Mouse (Mus musculus) urinary bladder, postnatal 14 days (tissue): ENCODE measurements at regions not wholly inside any gene's neighbourhood (a gene's known extent, or its start where the extent isn't known, plus 50 kb on each side); places are given as distances from the start of the nearest gene placed in this dataset.
A peak's percentile ranks its signal among the peaks of the same experiment; 100 is the strongest.

Source experiments
- DNase-seq: peaks from one replicate; pipeline ENCODE4 v3.0.0; 2021; ENCODE audit warnings: low spot score

GRCm38 (mm10) chr10:56453578-56454069 lies 76.5 kb downstream of the Gja1 start:
- no peak for DNase-seq

- DNase-seq: no peak
Observed at GRCm38 (mm10) chr10:56455867-56456468, 78.8 kb downstream of the Gja1 start.

GRCm38 (mm10) chr10:56468537-56468936 lies 91.4 kb downstream of the Gja1 start:
- DNase-seq: no peak

GRCm38 (mm10) chr10:56468993-56469712 lies 92.0 kb downstream of the Gja1 start:
- DNase-seq: peak; percentile 8

DNA sequence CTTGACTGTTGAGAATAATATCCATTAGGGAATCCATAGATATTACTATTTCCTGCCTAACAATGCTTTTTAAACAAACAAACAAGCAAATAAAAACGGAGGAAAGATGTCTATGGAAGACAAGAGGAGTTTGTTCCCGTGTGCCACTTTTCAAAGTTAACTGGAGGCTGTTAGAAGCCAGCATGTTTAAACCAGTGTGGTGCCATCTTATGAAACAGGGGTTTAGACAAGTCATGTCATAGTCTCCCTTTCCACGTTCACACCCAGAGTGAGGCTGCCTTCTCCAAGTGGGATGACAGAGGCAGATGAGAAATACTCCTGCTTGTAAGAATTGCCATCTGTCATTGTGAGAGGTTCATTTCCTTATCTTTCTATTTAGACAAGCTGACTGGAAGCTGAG lies 92.8 kb downstream of the Gja1 start:
- DNase-seq: no peak

GRCm38 (mm10) chr10:56474951-56475350 lies 97.8 kb downstream of the Gja1 start:
- no peak for DNase-seq

- no peak for DNase-seq
Observed at GRCm38 (mm10) chr10:56482156-56482716, 105.1 kb downstream of the Gja1 start.

DNA sequence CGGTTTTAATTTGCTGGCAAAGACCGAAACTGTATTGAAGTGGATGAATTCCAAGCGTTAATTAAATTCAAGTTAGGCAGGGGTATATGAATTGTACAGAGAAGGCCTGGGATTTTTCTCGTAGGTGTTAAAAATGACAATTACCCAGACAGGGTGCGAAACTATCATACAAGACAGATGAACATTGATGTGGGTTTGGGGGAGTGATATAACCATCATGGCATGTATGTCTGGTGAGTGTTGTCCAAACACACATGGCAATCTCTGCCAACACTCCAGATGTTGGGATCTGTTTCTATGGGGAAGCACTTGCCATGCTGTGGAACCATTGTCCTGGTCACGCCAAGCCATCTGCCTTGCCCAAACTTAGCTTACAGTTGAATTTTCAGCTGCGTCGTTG lies 107.8 kb downstream of the Gja1 start:
- no peak for DNase-seq

DNA sequence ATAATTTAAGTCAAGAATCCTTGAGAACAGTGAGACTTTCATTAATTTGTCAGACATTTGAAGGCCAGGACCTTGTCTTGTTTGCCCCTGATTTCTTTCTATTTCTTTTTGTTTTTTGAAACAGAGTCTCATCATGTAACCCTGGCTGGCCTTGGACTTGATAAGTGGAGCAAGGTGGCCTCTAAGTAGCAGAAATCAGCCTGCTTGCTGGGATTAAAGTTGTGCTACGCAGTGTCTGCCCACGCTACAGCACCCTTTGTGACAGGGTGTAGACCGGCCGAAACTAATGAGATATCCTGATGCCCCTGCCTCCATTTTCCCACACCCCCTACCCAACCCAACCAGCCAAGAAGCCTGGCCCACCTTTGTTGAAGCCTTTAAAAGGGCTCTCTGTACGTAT lies 108.6 kb downstream of the Gja1 start:
- DNase-seq: no peak

DNA sequence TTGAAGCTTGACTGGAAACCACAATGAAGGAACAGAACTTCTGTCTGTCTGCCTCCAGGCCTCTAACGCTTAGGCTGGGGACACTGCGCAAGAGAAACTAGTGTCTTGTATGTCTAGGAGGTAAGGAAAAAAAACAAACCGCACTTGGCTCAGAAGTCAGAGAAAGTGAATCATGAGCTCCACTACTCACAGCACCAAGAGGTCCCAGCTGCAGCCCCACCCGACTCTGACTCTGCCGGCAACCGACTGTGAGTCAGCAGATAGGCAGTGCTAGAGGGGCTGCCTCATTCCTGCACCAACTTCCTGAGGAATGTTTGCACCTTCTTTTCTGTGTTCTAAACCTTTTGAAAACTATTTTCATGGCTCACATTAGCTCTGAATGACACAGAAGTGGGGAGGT lies 109.5 kb downstream of the Gja1 start:
- peak; percentile 67 for DNase-seq

- DNase-seq: no peak
Observed at GRCm38 (mm10) chr10:56493461-56493860, 116.3 kb downstream of the Gja1 start.

DNA sequence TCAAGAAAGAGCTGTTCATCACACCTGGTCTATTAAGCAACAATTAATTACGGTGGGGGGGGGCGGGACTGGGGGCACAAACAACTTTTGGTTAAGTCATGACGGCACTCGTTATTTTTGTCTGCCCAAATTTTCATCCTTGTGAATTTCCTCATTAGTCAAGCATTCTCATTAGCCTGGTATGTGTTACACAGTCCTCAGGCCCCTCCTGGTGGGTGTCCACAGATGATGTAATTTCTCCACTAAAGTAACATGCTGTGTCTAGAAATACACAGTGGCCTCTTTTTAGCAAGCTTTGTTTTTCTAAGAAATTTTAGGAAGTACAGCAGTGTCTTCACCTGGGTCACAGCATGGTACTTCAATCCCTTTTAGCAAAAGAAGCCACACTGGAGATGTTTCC lies 118.2 kb downstream of the Gja1 start:
- DNase-seq: no peak

- no peak for DNase-seq
Observed at GRCm38 (mm10) chr10:56519041-56519440, 141.9 kb downstream of the Gja1 start.

GRCm38 (mm10) chr10:56525791-56526190 lies 148.7 kb downstream of the Gja1 start:
- no peak for DNase-seq

DNA sequence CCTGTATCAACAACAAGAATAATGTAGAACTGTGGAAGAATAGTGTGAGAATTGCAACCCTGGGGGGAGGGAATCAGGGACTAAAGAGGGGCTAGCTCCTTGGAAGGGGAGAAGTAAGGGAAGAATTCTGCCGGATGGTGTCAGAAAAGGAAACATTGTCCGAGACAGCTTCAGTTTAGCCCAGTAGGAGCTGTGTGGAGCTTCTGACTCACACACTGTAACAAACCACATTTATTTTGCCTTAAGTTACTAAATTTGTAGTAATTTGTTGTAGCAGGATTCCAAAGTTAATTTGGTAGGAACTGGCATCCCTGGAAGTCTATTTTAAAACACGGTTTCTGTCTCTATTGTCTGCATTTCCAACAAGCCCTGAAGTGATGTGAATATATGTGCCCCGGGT lies 160.0 kb downstream of the Gja1 start:
- DNase-seq: no peak

GRCm38 (mm10) chr10:56539827-56540511 lies 162.8 kb downstream of the Gja1 start:
- DNase-seq: no peak

DNA sequence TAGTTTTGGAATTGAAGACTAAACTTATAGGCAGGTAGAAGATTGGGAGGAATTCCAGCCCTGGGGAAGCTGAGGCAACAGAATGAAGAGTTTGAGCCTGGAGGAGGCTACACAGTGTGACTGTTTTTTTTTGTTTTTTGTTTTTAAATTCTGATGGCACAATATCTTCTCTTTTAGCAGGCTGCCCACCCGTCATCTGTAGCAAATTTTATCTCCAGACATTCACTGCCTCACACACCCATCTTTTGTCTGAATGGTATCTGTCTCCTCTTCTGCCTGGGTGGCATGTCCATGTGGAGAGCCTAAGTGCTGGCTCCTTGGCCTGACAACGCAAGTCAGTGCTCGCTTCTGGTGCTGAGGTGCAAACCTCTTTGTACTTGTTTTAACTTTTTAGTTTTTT lies 165.0 kb downstream of the Gja1 start:
- DNase-seq: no peak

DNA sequence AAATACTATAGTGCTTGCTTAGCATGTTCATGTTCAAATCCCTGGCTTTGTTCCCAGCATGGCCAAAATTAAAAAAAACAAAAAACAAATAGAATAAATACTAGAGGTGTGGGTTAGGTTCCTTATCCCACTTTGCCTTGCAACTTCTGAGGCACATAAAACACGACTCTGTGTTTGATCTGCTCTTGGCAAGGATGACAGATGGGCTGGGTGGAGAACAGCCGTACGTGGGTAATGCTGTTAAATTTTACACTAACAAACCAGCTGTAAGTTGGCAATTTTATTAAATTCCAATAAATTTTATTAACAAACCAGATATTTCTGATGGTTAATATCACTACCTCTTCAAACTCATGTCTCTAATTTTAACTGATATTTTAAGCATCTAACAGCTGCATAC lies 168.9 kb downstream of the Gja1 start:
- no peak for DNase-seq

- DNase-seq: no peak
Observed at GRCm38 (mm10) chr10:56546824-56547223, 169.7 kb downstream of the Gja1 start.

DNA sequence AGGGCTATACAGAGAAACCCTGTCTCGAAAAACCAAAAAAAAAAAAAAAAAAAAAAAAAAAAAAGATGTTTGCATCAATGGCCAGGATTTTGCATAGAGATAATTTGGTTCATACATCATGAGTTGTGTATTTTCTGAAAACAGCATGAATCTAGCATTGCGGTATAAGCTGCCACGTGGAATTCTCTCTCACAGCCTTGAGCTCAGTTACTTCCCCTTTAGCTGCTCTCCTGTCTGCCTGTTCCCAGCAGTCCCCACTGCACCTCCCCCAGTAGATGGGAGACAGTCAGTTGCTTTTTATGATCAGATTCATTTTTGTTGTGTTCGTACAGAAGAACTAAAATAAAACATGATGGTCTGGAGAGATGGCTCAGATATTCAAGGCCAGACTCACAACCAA lies 170.7 kb downstream of the Gja1 start:
- DNase-seq: no peak

- DNase-seq: no peak
Observed at GRCm38 (mm10) chr10:56566836-56567442, 189.8 kb downstream of the Gja1 start.

- DNase-seq: no peak
Observed at GRCm38 (mm10) chr10:56582065-56582464, 204.9 kb downstream of the Gja1 start.
